Mouse (Mus musculus): ENCODE results near the gene Coa3. TPM values are rescaled to one million over a fixed set of nuclear protein-coding genes. Genes with fewer than 3 reads are reported as not detected.

Gene Coa3
- polyA plus RNA-seq, 1 experiment from 2014 or later: 201 TPM

- H3K4me3 ChIP-seq: peak within 1 kb of the TSS; percentile 61
- H3K27ac ChIP-seq: no peak within 1 kb of the TSS
- ATAC-seq (ENCODE audit: low FRiP score, low read depth): peak; percentile 48; the same call in 1 of the 2 replicates
- H3K9ac ChIP-seq: peak within 1 kb of the TSS; percentile 72
- peaks cover 15% of the 10 kb centered on the region for H3K4me1 ChIP-seq
- no peaks in the 10 kb centered on the region for H3K9me3 ChIP-seq
- peak within 1 kb of the TSS; percentile 98 for H3K4me2 ChIP-seq (replicated peaks)
- no peaks in the 10 kb centered on the region; the same call in 1 of the 2 replicates for H3K36me3 ChIP-seq
- peaks cover 32% of the 10 kb centered on the region for H3K27me3 ChIP-seq (replicated peaks)
- under 1% methylated on average over 62 of the region's 63 CpGs for WGBS
Observed at GRCm38 (mm10) chr11:101245855-101246701, 32.8 kb downstream of the Coa3 start, which contains the start of gene Ramp2. TSS of gene Ramp2 (plus strand) at chr11:101246028.

GRCm38 (mm10) chr11:101245071-101245470 lies 33.8 kb downstream of the Coa3 start:
- Histone ChIP-seq H3K27ac (no peak overlapping the region), H3K9ac (no peak overlapping the region), H3K9me3 (no peaks in the 10 kb centered on the region), H3K27me3 (replicated peaks) (peaks cover 32% of the 10 kb centered on the region), H3K4me1 (peaks cover 15% of the 10 kb centered on the region), H3K4me2 (replicated peaks) (no peak overlapping the region), H3K4me3 (no peak overlapping the region), H3K36me3 (no peaks in the 10 kb centered on the region; the same call in 1 of the 2 replicates)
- 36% methylated on average over 4 of the region's 4 CpGs for whole genome bisulfite sequencing
- ATAC-seq (ENCODE audit: low FRiP score, low read depth): no peak

GRCm38 (mm10) chr11:101238071-101238647 lies 40.8 kb downstream of the Coa3 start:
- ATAC-seq (ENCODE audit: low FRiP score, low read depth): no peak
- Histone ChIP-seq H3K36me3 (no peaks in the 10 kb centered on the region), H3K27me3 (replicated peaks) (no peaks in the 10 kb centered on the region), H3K4me1 (no peaks in the 10 kb centered on the region), H3K9ac (0 out of 2 replicates have a peak overlapping the region, but pooled peaks have one; percentile 3), H3K27ac (no peak overlapping the region), H3K4me3 (no peak overlapping the region), H3K4me2 (replicated peaks) (no peak overlapping the region), H3K9me3 (no peaks in the 10 kb centered on the region)
- 68% methylated on average over 5 of the region's 5 CpGs for WGBS

GRCm38 (mm10) chr11:101236782-101237181 lies 42.1 kb downstream of the Coa3 start:
- Histone ChIP-seq H3K4me3 (no peak overlapping the region), H3K27me3 (replicated peaks) (no peaks in the 10 kb centered on the region), H3K4me2 (replicated peaks) (no peak overlapping the region), H3K4me1 (no peaks in the 10 kb centered on the region), H3K27ac (no peak overlapping the region), H3K36me3 (no peaks in the 10 kb centered on the region), H3K9ac (no peak overlapping the region), H3K9me3 (no peaks in the 10 kb centered on the region)
- WGBS: 91% methylated on average over 5 of the region's 5 CpGs
- no peak for ATAC-seq (ENCODE audit: low FRiP score, low read depth)

GRCm38 (mm10) chr11:101235429-101235828 lies 43.5 kb downstream of the Coa3 start:
- peaks cover 6% of the 10 kb centered on the region; the same call in 1 of the 2 replicates for H3K4me1 ChIP-seq
- ATAC-seq (ENCODE audit: low FRiP score, low read depth): no peak
- H3K9ac ChIP-seq: no peak overlapping the region
- no peaks in the 10 kb centered on the region for H3K27me3 ChIP-seq (replicated peaks)
- H3K36me3 ChIP-seq: no peaks in the 10 kb centered on the region
- H3K4me3 ChIP-seq: no peak overlapping the region
- H3K9me3 ChIP-seq: no peaks in the 10 kb centered on the region
- no peak overlapping the region for H3K27ac ChIP-seq
- H3K4me2 ChIP-seq (replicated peaks): no peak overlapping the region

- no peaks in the 10 kb centered on the region for H3K27me3 ChIP-seq (replicated peaks)
- no peaks in the 10 kb centered on the region for H3K9me3 ChIP-seq
- H3K9ac ChIP-seq: no peak overlapping the region
- no peak overlapping the region for H3K27ac ChIP-seq
- H3K4me3 ChIP-seq: no peak overlapping the region
- no peak overlapping the region for H3K4me2 ChIP-seq (replicated peaks)
- H3K36me3 ChIP-seq: no peaks in the 10 kb centered on the region
- ATAC-seq (ENCODE audit: low FRiP score, low read depth): no peak
- peaks cover 6% of the 10 kb centered on the region; the same call in 1 of the 2 replicates for H3K4me1 ChIP-seq
Observed at GRCm38 (mm10) chr11:101234124-101234523, 44.8 kb downstream of the Coa3 start.

- Histone ChIP-seq H3K4me2 (replicated peaks) (no peak overlapping the region), H3K9ac (no peak overlapping the region), H3K9me3 (no peaks in the 10 kb centered on the region), H3K4me1 (peaks cover 6% of the 10 kb centered on the region; the same call in 1 of the 2 replicates), H3K4me3 (no peak overlapping the region), H3K36me3 (no peaks in the 10 kb centered on the region), H3K27ac (no peak overlapping the region), H3K27me3 (replicated peaks) (no peaks in the 10 kb centered on the region)
- ATAC-seq (ENCODE audit: low FRiP score, low read depth): no peak
- 85% methylated on average over 1 of the region's 1 CpGs for WGBS
Observed at GRCm38 (mm10) chr11:101233240-101233639, 45.7 kb downstream of the Coa3 start.

- Histone ChIP-seq H3K4me2 (replicated peaks) (peak overlapping the region; percentile 40; the same call in 1 of the 2 replicates), H3K9ac (no peak overlapping the region), H3K27ac (no peak overlapping the region), H3K27me3 (replicated peaks) (no peaks in the 10 kb centered on the region), H3K4me3 (no peak overlapping the region), H3K36me3 (no peaks in the 10 kb centered on the region), H3K9me3 (no peaks in the 10 kb centered on the region), H3K4me1 (peaks cover 6% of the 10 kb centered on the region; the same call in 1 of the 2 replicates)
- 60% methylated on average over 6 of the region's 6 CpGs for WGBS
- no peak for ATAC-seq (ENCODE audit: low FRiP score, low read depth)
Observed at GRCm38 (mm10) chr11:101232010-101232839, 46.7 kb downstream of the Coa3 start.

- WGBS: 7% methylated on average over 18 of the region's 18 CpGs
- H3K4me3 ChIP-seq: no peak overlapping the region
- peak overlapping the region; percentile 40 for H3K4me2 ChIP-seq (replicated peaks)
- H3K9me3 ChIP-seq: no peaks in the 10 kb centered on the region
- H3K27me3 ChIP-seq (replicated peaks): no peaks in the 10 kb centered on the region
- H3K27ac ChIP-seq: peak overlapping the region; percentile 18; the same call in 1 of the 2 replicates
- H3K36me3 ChIP-seq: no peaks in the 10 kb centered on the region
- H3K4me1 ChIP-seq: peaks cover 9% of the 10 kb centered on the region; the same call in 1 of the 2 replicates
- ATAC-seq (ENCODE audit: low FRiP score, low read depth): no peak
- 0 out of 2 replicates have a peak overlapping the region, but pooled peaks have one; percentile 18 for H3K9ac ChIP-seq
Observed at GRCm38 (mm10) chr11:101230991-101231871, 47.7 kb downstream of the Coa3 start.

GRCm38 (mm10) chr11:101230526-101230925 lies 48.4 kb downstream of the Coa3 start:
- Histone ChIP-seq H3K4me1 (peaks cover 14% of the 10 kb centered on the region; the same call in 1 of the 2 replicates), H3K27ac (peak overlapping the region; percentile 18; the same call in 1 of the 2 replicates), H3K9ac (0 out of 2 replicates have a peak overlapping the region, but pooled peaks have one; percentile 18), H3K27me3 (replicated peaks) (no peaks in the 10 kb centered on the region), H3K4me2 (replicated peaks) (peak overlapping the region; percentile 40), H3K36me3 (no peaks in the 10 kb centered on the region), H3K9me3 (no peaks in the 10 kb centered on the region), H3K4me3 (no peak overlapping the region)
- ATAC-seq (ENCODE audit: low FRiP score, low read depth): no peak
- WGBS: 28% methylated on average over 5 of the region's 5 CpGs

- H3K4me3 ChIP-seq: no peak overlapping the region
- H3K36me3 ChIP-seq: no peaks in the 10 kb centered on the region
- no peaks in the 10 kb centered on the region for H3K27me3 ChIP-seq (replicated peaks)
- H3K27ac ChIP-seq: no peak overlapping the region
- peaks cover 18% of the 10 kb centered on the region; the same call in 1 of the 2 replicates for H3K4me1 ChIP-seq
- no peak overlapping the region for H3K4me2 ChIP-seq (replicated peaks)
- no peak overlapping the region for H3K9ac ChIP-seq
- WGBS: 36% methylated on average over 2 of the region's 2 CpGs
- no peaks in the 10 kb centered on the region for H3K9me3 ChIP-seq
- ATAC-seq (ENCODE audit: low FRiP score, low read depth): no peak
Observed at GRCm38 (mm10) chr11:101230061-101230511, 48.8 kb downstream of the Coa3 start.
